Mouse (Mus musculus) kidney, embryonic 14.5 days (tissue): Measurements from ENCODE around the gene Gm9732. TPM values are rescaled to one million over a fixed set of nuclear protein-coding genes. Genes with fewer than 3 reads are reported as not detected.
"Not testable (repeated sequence)": the region's sequence is repeated elsewhere in the genome, so short reads cannot be mapped to it uniquely, and the experiment has no call there.

ENCODE experiments used
- ATAC-seq: fragments of 200-750 bp; cut with Nextera tagmentation; 2 replicates; pipeline ENCODE4 v1.8.0; 2017; ENCODE audit warnings: moderate number of reproducible peaks, mild to moderate bottlenecking, moderate TSS enrichment, moderate library complexity; ENCODE audit not compliant: low FRiP score, low TSS enrichment
- H3K27ac ChIP-seq: fragments of 300-500 bp; sonication (generic); 2 replicates; pipeline ENCODE4 v1.5.1; 2014; ENCODE audit warnings: low read depth, mild to moderate bottlenecking, low read length, moderate library complexity, mixed read lengths
- H3K27me3 ChIP-seq: fragments of 300-500 bp; sonication (generic); 2 replicates; pipeline ENCODE4 v1.6.1; 2014; ENCODE audit warnings: mild to moderate bottlenecking, low read length; ENCODE audit not compliant: control insufficient read depth, insufficient read depth
- H3K36me3 ChIP-seq: fragments of 300-500 bp; sonication (generic); 2 replicates; pipeline ENCODE4 v1.6.1; 2014; ENCODE audit warnings: low read length, mixed read lengths; ENCODE audit not compliant: control insufficient read depth, insufficient read depth
- H3K4me1 ChIP-seq: fragments of 300-500 bp; sonication (generic); 2 replicates; pipeline ENCODE4 v1.6.1; 2014; ENCODE audit warnings: low read length, mixed read lengths; ENCODE audit not compliant: control insufficient read depth, insufficient read depth
- H3K4me2 ChIP-seq: fragments of 300-500 bp; sonication (generic); replicated peaks from 2 replicates; pipeline ENCODE4 v1.6.1; 2014; ENCODE audit warnings: low read depth, mild to moderate bottlenecking, low read length
- H3K4me3 ChIP-seq: fragments of 300-500 bp; sonication (generic); 2 replicates; pipeline ENCODE4 v1.5.1; 2014; ENCODE audit warnings: mild to moderate bottlenecking, low read length
- H3K9ac ChIP-seq: fragments of 300-500 bp; sonication (generic); 2 replicates; pipeline ENCODE4 v1.6.1; 2014; ENCODE audit warnings: low read depth, mild to moderate bottlenecking, low read length, moderate library complexity
- H3K9me3 ChIP-seq: fragments of 300-500 bp; sonication (generic); 2 replicates; pipeline ENCODE4 v1.6.1; 2016; ENCODE audit warnings: low read length; ENCODE audit not compliant: control insufficient read depth
- WGBS: fragments of 180-500 bp; shearing (Covaris S2); extraction: QIAGEN DNeasy Blood & Tissue Kit; methylation state at CpG from one replicate; pipeline ENCODE4 v1.1.7; 2014; 5-methylcytosine and 5-hydroxymethylcytosine counted together
- polyA plus RNA-seq: library from polyadenylated mRNA; unstranded; fragments of >200 nt; fragmentation: Nextera tagmentation; extraction: Ambion mirVana; gene quantifications from 2 replicates; pipeline ENCODE4 v1.2.1, GENCODE M21; 2014

The Gm9732 gene
- polyA plus RNA-seq: not detected in 2 replicates

DNA sequence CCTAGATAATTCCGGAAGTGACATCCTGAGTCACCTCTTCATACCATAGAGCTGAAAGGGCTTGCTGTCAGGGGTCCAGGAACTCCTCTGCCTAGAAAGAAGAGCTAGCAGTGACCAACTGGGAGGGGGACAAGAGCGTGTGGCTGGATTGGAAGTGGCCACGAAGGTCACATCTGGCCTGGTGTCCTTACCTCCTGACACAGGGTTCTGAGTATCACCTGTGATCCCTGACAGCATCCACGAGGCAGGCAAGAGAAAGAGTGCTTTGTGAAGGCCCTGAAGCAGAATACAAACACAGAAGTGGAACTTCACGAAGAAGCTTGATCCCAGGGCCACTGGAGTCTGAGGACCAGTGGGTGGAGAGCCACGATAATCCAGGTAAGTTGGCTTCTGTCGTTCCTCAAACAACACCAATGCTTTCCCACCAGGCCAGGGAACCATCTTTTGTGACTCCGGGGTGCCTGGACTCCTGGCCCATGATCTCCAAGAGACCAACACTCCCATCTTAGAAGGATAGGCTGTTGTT is at the start of gene Gm9732:
Gene Gm9732, plus strand, starts transcription at position 51 of the 526 bp plus-strand sequence.
- H3K27ac ChIP-seq, H3K4me1 ChIP-seq, H3K4me2 ChIP-seq, H3K9ac ChIP-seq, ATAC-seq, H3K27me3 ChIP-seq, H3K9me3 ChIP-seq, H3K36me3 ChIP-seq, H3K4me3 ChIP-seq: not testable (repeated sequence)
- 88% methylated on average over 8 of the region's 8 CpGs for WGBS

DNA sequence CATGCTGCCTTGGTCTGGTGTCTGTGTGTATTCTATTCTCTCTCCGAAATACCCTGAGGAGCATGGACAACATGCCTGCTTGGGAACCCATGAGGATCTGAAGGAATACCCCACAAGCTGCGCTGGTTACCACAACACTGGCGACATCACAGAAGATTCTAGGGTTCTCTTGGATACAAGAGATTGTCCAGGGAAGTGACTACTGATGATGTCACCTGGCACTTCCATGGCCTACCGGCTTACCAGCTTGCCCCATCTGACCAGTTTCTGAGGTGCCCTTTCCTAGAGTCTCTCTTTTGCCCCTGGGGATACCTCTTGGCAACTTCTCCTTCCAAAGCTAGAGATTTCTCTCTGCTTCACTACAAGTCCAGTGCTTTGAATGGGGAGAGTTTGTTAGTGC is 39.6 kb upstream of the Gm9732 start, which contains the start of gene Gm8122:
Gene Gm8122, minus strand, starts transcription at position 101 of the 400 bp plus-strand sequence.
- not testable (repeated sequence) for ATAC-seq, H3K9me3 ChIP-seq, H3K4me1 ChIP-seq, H3K9ac ChIP-seq, H3K27ac ChIP-seq, H3K4me2 ChIP-seq, H3K4me3 ChIP-seq, H3K36me3 ChIP-seq, H3K27me3 ChIP-seq
- 100% methylated on average over 2 of the region's 4 CpGs for WGBS

DNA sequence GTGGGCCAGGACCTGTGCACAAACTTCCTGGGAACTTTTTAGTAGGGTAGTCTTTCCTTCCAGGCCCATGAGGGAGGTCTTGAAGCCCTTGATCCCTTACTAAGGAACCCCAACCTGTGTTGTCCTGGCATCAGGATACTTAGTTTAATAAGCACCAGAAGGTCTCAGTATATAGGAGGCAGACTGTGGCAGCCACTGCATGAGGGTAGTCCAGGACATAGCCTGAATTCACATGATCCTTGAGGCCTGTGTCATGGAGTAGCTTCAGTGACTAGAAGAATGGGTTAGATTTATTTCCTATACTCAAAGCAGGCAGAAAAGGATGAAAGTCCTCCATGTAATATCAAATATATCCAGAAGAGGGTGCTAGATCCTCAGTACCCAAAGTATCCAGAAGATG is 37.1 kb upstream of the Gm9732 start:
- not testable (repeated sequence) for H3K36me3 ChIP-seq, H3K4me3 ChIP-seq, H3K9ac ChIP-seq, ATAC-seq, H3K4me2 ChIP-seq, H3K9me3 ChIP-seq, H3K27me3 ChIP-seq, H3K4me1 ChIP-seq, H3K27ac ChIP-seq

DNA sequence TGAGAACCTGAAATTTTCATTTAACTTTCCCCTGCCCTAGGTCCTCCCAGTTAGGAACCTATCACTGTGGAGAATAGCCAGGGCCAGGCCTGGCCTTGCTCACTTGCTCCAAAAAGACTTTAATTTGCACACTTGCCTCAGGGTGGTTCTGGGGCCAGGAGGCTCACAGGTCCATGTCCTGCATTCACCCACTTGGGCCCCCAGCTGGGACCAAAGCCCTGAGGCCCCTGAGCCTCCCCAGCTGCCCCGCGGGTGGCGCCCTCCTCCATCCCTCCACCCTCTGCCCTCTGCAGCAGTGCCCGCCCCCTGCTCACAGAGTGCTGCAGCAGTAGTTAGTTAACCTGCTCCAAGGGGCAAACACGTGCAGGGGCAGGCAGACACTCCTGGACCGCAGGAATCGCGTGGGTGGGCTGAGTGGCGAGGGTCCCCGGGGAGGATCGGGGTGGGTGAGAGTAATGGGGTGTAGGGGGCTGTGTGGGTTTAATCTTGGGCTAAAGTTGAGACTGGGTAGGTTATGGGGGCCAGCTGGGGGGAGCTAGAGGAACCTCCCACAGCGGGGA is 25.1 kb upstream of the Gm9732 start:
- 15% methylated on average over 9 of the region's 12 CpGs for WGBS
- not testable (repeated sequence) for H3K36me3 ChIP-seq, H3K4me1 ChIP-seq, H3K9ac ChIP-seq, H3K9me3 ChIP-seq, H3K27ac ChIP-seq, H3K4me2 ChIP-seq, H3K27me3 ChIP-seq, H3K4me3 ChIP-seq
- peak; percentile 64; the same call in 1 of the 2 replicates for ATAC-seq

DNA sequence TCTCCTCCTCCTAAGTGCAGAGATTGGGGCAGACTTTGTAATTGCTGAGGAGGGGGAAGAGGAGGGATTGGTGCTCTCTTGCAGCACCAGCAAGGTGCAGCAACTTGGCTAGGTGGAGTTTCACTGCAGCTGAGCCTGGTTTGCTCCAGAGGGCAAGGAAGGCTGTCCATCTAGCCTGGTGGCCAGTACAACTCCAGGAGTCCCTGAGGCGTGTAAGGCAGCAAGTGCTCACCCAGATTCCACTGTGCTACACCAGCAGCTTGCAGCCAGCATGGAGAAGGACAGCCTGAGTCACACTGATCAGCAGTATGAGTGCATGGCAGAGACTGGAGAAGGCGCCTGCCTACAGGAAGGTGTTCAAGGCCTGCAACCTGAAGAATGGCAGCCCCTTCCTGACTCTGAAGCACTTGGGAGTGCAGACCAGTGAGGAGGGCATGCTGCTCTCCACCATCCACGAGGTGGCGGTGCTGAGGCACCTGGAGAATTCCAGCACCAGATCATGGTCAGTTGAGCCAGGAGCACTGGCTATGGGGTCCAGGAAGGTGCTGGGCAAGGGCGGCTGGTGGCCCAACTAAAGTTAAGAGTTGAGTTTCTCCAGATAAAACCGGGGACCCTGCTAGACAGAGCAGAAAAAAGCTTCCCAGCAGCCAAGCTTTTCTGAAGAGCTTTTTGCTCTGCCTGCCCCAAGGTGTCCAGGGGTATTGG is 24.1 kb upstream of the Gm9732 start:
- H3K27ac ChIP-seq, H3K9me3 ChIP-seq, H3K4me2 ChIP-seq, H3K9ac ChIP-seq, H3K4me3 ChIP-seq, H3K36me3 ChIP-seq, H3K27me3 ChIP-seq, H3K4me1 ChIP-seq: not testable (repeated sequence)
- ATAC-seq: peak; percentile 81; the same call in 1 of the 2 replicates
- WGBS: 38% methylated on average over 5 of the region's 6 CpGs

DNA sequence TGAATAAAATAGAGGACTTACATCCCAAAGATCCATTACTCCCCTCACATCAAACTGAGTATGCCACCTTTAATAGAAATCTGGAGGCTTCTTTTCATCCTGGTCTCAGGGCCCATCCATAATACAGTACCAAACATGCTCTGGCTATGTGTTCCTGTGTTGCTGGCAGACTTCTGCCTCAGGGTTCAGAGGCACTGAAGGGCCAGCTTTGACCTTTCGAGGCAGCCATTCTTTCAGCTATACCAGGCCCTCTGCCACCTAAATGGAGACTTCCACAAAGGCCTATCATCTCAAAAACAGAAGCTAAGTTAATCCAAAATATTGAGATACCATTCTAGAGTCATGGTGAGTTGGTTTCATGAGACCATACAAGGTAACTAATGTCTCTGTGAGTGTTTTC is 18.3 kb upstream of the Gm9732 start:
- H3K4me2 ChIP-seq, H3K36me3 ChIP-seq, H3K4me3 ChIP-seq, ATAC-seq, H3K27me3 ChIP-seq, H3K27ac ChIP-seq, H3K9me3 ChIP-seq, H3K9ac ChIP-seq, H3K4me1 ChIP-seq: not testable (repeated sequence)
- WGBS: 74% methylated on average over 1 of the region's 1 CpGs

DNA sequence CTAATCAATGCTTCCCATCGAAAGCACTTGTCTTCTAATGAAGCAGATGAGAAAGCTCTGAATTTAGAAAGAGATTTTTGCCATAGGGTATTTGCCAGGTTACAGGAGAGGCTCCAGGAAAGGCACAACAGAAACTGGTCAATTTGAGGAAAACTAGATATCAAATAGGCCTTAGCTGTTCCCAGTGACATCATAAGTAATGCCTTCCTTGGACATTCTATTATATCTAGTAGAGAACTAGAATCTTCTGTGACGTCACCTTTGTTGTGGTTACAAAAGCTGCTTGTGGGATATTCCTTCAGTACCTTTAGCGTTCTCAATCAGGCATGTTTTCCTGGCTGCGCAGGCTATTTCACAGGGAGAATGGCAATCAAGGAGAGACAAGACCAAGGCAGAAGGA is 16.5 kb upstream of the Gm9732 start, which contains the start of gene Gm8126:
Gene Gm8126, plus strand, starts transcription at position 301 of the 400 bp plus-strand sequence.
- H3K27ac ChIP-seq, H3K27me3 ChIP-seq, H3K4me2 ChIP-seq, H3K4me3 ChIP-seq, H3K36me3 ChIP-seq, H3K9me3 ChIP-seq, ATAC-seq, H3K9ac ChIP-seq, H3K4me1 ChIP-seq: not testable (repeated sequence)
- 87% methylated on average over 3 of the region's 4 CpGs for WGBS

DNA sequence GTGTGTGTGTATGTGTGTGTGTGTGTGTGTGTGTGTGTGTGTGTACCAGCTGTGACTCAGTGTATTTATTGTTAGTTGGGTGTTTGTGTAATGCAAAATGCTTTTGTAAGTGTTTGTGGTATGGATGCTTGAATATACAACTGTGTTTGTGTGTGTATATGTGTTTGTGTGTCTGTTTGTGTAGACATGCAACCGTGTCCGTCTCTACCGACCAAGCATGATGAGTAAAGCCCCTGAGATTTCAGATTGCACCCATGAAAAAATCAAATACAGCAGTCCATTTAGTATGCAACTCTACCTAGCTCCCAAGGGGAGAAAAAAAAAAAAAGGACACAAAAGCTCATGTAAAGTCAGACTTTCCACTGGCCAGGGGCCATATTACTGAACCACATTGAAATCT is 11.4 kb upstream of the Gm9732 start:
- H3K4me3 ChIP-seq, ATAC-seq, H3K9ac ChIP-seq, H3K27ac ChIP-seq, H3K27me3 ChIP-seq, H3K4me2 ChIP-seq, H3K36me3 ChIP-seq, H3K9me3 ChIP-seq, H3K4me1 ChIP-seq: not testable (repeated sequence)
- WGBS: 93% methylated on average over 3 of the region's 3 CpGs

DNA sequence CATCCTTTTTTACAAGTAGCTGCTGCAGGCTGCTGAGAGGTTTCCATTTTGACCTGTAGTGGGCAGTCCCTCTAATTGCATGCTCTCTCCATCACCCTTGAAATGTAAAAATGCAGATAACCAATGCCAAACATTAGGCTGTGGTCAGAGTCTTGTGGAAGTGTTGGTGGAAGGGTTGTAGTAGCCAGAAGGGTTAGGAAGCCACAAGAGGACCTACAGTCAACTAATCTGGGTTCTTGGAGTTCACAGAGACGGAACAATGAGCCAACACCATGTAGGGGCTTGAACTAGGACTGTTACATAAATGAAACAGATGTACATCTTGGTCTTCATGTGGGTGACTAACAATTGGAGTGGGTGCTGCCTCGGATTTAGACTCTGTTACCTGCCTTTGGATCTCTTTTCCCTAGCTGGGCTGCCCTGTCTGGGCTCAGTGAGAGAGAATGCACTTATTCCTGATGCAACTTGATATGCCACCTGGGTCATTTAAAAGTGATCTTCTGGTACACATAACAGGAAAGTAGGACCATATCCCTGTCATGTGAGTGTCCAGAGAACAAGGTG is 6.2 kb upstream of the Gm9732 start:
- H3K36me3 ChIP-seq, H3K9me3 ChIP-seq, ATAC-seq, H3K9ac ChIP-seq, H3K4me1 ChIP-seq, H3K27me3 ChIP-seq, H3K4me3 ChIP-seq, H3K4me2 ChIP-seq, H3K27ac ChIP-seq: not testable (repeated sequence)
- 68% methylated on average over 2 of the region's 2 CpGs for WGBS
